Mouse (Mus musculus): ENCODE measurements around the gene Rnf225. TPM values are rescaled to one million over a fixed set of nuclear protein-coding genes. Genes with fewer than 3 reads are reported as not detected.

Rnf225 gene
- total and polyA plus RNA-seq, 3 experiments = 0.89 to 2.3 TPM; not detected in 1

GRCm38 (mm10) chr7:12886563-12887266 lies 40.5 kb upstream of the Rnf225 start:
- Histone ChIP-seq H3K9ac (ENCODE audit: control insufficient read depth, low read depth, low read length, poor library complexity, severe bottlenecking) (no peak overlapping the region), H3K79me2 (ENCODE audit: control insufficient read depth, insufficient read depth, low read length, poor library complexity) (no peaks in the 10 kb centered on the region), H3K27me3 (ENCODE audit: control insufficient read depth in 1 of 2, insufficient read depth in 2 of 2, low read length in 2 of 2) (no peaks in the 10 kb centered on the region), H3K9me3 (replicated peaks; ENCODE audit: insufficient read depth, low read length) (no peaks in the 10 kb centered on the region), H3K4me3 (ENCODE audit: control insufficient read depth in 1 of 2, insufficient read depth in 1 of 2, low read depth in 2 of 2, low read length in 2 of 2) (no peak overlapping the region), H3K36me3 (ENCODE audit: control insufficient read depth in 1 of 2, insufficient read depth in 2 of 2, low read length in 2 of 2) (no peaks in the 10 kb centered on the region), H3K27ac (ENCODE audit: control insufficient read depth, low read depth, low read length) (no peak overlapping the region), H3K4me1 (ENCODE audit: control insufficient read depth in 1 of 2, insufficient read depth in 2 of 2, low read length in 2 of 2) (no peaks in the 10 kb centered on the region)
- TF ChIP-seq EP300 (IDR thresholded peaks at IDR 0.05; ENCODE audit: low read depth in 1 of 2, low read length in 2 of 2) (no peak), RCOR1 (IDR thresholded peaks at IDR 0.05; ENCODE audit: low read depth, low read length) (no peak), CTCF (IDR thresholded peaks at IDR 0.05 in 2 of 3, conservative IDR thresholded peaks at IDR 0.05 in 1 of 3; ENCODE audit: control insufficient read depth in 1 of 3, insufficient read depth in 1 of 3, low read depth in 2 of 3, low read length in 3 of 3, poor library complexity in 1 of 3, severe bottlenecking in 1 of 3) (no peak), ZKSCAN1 (IDR thresholded peaks at IDR 0.05; ENCODE audit: low read depth, low read length) (no peak), UBTF (IDR thresholded peaks at IDR 0.05; ENCODE audit: borderline replicate concordance, insufficient read depth, low read depth, low read length) (no peak), MAZ (IDR thresholded peaks at IDR 0.05; ENCODE audit: low read depth, low read length) (no peak), E2F4 (IDR thresholded peaks at IDR 0.05; ENCODE audit: borderline replicate concordance, low read depth, low read length) (no peak)
- no peak for DNase-seq (ENCODE audit: low read depth, low spot score)

GRCm38 (mm10) chr7:12887585-12887984 lies 39.6 kb upstream of the Rnf225 start:
- Histone ChIP-seq H3K79me2 (ENCODE audit: control insufficient read depth, insufficient read depth, low read length, poor library complexity) (no peaks in the 10 kb centered on the region), H3K9me3 (replicated peaks; ENCODE audit: insufficient read depth, low read length) (no peaks in the 10 kb centered on the region), H3K4me1 (ENCODE audit: control insufficient read depth in 1 of 2, insufficient read depth in 2 of 2, low read length in 2 of 2) (no peaks in the 10 kb centered on the region), H3K27ac (ENCODE audit: control insufficient read depth, low read depth, low read length) (no peak overlapping the region), H3K27me3 (ENCODE audit: control insufficient read depth in 1 of 2, insufficient read depth in 2 of 2, low read length in 2 of 2) (no peaks in the 10 kb centered on the region), H3K36me3 (ENCODE audit: control insufficient read depth in 1 of 2, insufficient read depth in 2 of 2, low read length in 2 of 2) (no peaks in the 10 kb centered on the region), H3K9ac (ENCODE audit: control insufficient read depth, low read depth, low read length, poor library complexity, severe bottlenecking) (no peak overlapping the region), H3K4me3 (ENCODE audit: control insufficient read depth in 1 of 2, insufficient read depth in 1 of 2, low read depth in 2 of 2, low read length in 2 of 2) (no peak overlapping the region)
- TF ChIP-seq ZNF384 (IDR thresholded peaks at IDR 0.05; ENCODE audit: low read depth, low read length) (no peak), POLR2AphosphoS5 (IDR thresholded peaks at IDR 0.05; ENCODE audit: borderline replicate concordance, low read depth, low read length) (no peak), MYB (IDR thresholded peaks at IDR 0.05; ENCODE audit: low read depth, low read length) (no peak), SMC3 (IDR thresholded peaks at IDR 0.05; ENCODE audit: low read depth, low read length) (no peak), MAX (IDR thresholded peaks at IDR 0.05; ENCODE audit: low read length) (no peak), MAZ (IDR thresholded peaks at IDR 0.05; ENCODE audit: low read depth, low read length) (no peak), EP300 (IDR thresholded peaks at IDR 0.05; ENCODE audit: low read depth in 1 of 2, low read length in 2 of 2) (no peak), CHD2 (IDR thresholded peaks at IDR 0.05; ENCODE audit: low read length) (no peak), UBTF (IDR thresholded peaks at IDR 0.05; ENCODE audit: borderline replicate concordance, insufficient read depth, low read depth, low read length) (no peak)
- DNase-seq (ENCODE audit: low read depth, low spot score) = no peak

GRCm38 (mm10) chr7:12890928-12891327 lies 36.3 kb upstream of the Rnf225 start:
- no peaks in the 10 kb centered on the region for H3K4me1 ChIP-seq (ENCODE audit: control insufficient read depth in 1 of 2, insufficient read depth in 2 of 2, low read length in 2 of 2)
- DNase-seq (ENCODE audit: low read depth, low spot score) = no peak
- H3K27ac ChIP-seq (ENCODE audit: control insufficient read depth, low read depth, low read length) = no peak overlapping the region
- H3K9me3 ChIP-seq (replicated peaks; ENCODE audit: insufficient read depth, low read length) = no peaks in the 10 kb centered on the region
- no peak overlapping the region for H3K9ac ChIP-seq (ENCODE audit: control insufficient read depth, low read depth, low read length, poor library complexity, severe bottlenecking)
- H3K27me3 ChIP-seq (ENCODE audit: control insufficient read depth in 1 of 2, insufficient read depth in 2 of 2, low read length in 2 of 2) = no peaks in the 10 kb centered on the region
- no peak for TF ChIP-seq TBP (IDR thresholded peaks at IDR 0.05; ENCODE audit: low read depth, low read length)
- TF ChIP-seq USF2 (IDR thresholded peaks at IDR 0.05; ENCODE audit: borderline replicate concordance in 1 of 2, insufficient read depth in 1 of 2, low read depth in 1 of 2, low read length in 2 of 2) = no peak
- TF ChIP-seq KAT2A (conservative IDR thresholded peaks at IDR 0.05; ENCODE audit: low read depth, low read length) = no peak
- no peak for TF ChIP-seq MXI1 (IDR thresholded peaks at IDR 0.05; ENCODE audit: low read depth, low read length)
- no peak for TF ChIP-seq ZKSCAN1 (IDR thresholded peaks at IDR 0.05; ENCODE audit: low read depth, low read length)
- no peak for TF ChIP-seq TCF12 (IDR thresholded peaks at IDR 0.05; ENCODE audit: low read depth, low read length)
- no peaks in the 10 kb centered on the region for H3K36me3 ChIP-seq (ENCODE audit: control insufficient read depth in 1 of 2, insufficient read depth in 2 of 2, low read length in 2 of 2)
- no peaks in the 10 kb centered on the region for H3K79me2 ChIP-seq (ENCODE audit: control insufficient read depth, insufficient read depth, low read length, poor library complexity)
- no peak overlapping the region for H3K4me3 ChIP-seq (ENCODE audit: control insufficient read depth in 1 of 2, insufficient read depth in 1 of 2, low read depth in 2 of 2, low read length in 2 of 2)
